ENCODE assay signal across 22 mouse cellular contexts in the genomic region with DNA sequence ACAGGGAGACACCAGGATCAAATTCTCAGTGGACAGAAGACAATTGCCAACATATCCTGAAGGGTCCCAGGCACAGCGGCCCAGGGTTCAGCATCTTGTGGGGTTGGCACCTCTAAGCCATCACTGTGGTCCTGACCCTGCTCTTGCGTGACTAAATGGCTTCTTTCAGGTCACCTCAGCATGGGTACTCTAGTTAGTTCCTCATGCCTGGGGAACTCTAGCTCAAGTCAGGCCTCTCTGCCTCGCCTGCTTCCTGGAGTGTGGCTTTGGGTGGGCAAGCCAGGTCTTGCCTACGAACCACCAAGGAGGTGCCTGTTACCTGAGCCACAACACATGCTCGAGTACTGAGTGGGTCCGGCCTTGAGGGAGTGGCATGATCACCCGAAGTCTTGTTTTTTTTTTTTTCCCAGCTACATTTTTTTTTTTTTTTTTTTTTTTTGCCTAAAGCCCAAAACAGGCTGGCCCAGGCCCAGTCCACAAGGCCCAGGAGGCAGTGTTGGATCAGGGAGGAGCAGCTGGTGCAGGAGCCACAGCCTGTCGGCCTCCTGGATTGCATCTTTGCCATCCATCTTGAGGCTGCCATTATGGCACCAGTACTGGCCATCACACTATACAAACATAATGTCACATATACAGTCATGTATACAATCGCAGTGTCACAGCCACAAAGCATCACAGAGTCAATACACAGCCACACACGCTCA. TPM values are rescaled to one million over a fixed set of nuclear protein-coding genes. Genes with fewer than 3 reads are reported as not detected.
A peak's percentile ranks its signal among the peaks of the same experiment; 100 is the strongest.
DNase-seq lines count a peak whose midpoint lies in the region; ATAC-seq and TF ChIP-seq lines count a peak whose summit lies in the region.
"Had no signal": no experiment of that assay in that cellular context is flagged by ENCODE, and none has a peak within 500 bp of the region (broad histone marks: within the 10 kb centered on the region; RNA-seq: fewer than 3 reads in every experiment).

No protein-coding gene starts in this region.

- H3K4me3 ChIP-seq in forebrain, embryonic 10.5 days = no peak overlapping the region
- H3K4me3 ChIP-seq in forebrain, embryonic 16.5 days (replicated peaks; ENCODE audit: low read length) = no peak overlapping the region
- H3K4me3 ChIP-seq in C2C12 (ENCODE audit: insufficient read depth, poor library complexity, severe bottlenecking) = no peak overlapping the region
- H3K4me3 ChIP-seq in embryonic facial prominence, embryonic 12.5 days = no peak overlapping the region
- H3K4me3 ChIP-seq in small intestine, adult 2 months (ENCODE audit: low read depth, low read length) = no peak overlapping the region
- no peak overlapping the region for H3K4me3 ChIP-seq in hindbrain, postnatal 0 days (ENCODE audit: low read length)
- H3K4me3 ChIP-seq in heart, adult 2 months = no peak overlapping the region
- H3K4me3 ChIP-seq: forebrain, embryonic 12.5 days; gastrocnemius, adult 2 months; heart, embryonic 12.5 days; liver, embryonic 12.5 days; midbrain, embryonic 13.5 days had no signal

- ATAC-seq in forebrain, embryonic 16.5 days = no peak
- peak; percentile 49; the same call in 1 of the 2 replicates for ATAC-seq in embryonic facial prominence, embryonic 12.5 days (ENCODE audit: insufficient number of reproducible peaks, insufficient read depth, low FRiP score, low TSS enrichment)
- ATAC-seq in hindbrain, postnatal 0 days = no peak
- ATAC-seq: intestine, embryonic 16.5 days; lung, postnatal 0 days; midbrain, embryonic 13.5 days had no signal

- intact Hi-C loops in heart, adult 2 months (cut with DNase I) = no loop called here

- H3K27me3 ChIP-seq in forebrain, embryonic 10.5 days (ENCODE audit: poor library complexity, severe bottlenecking) = peaks cover 57% of the 10 kb centered on the region
- peaks cover 3% of the 10 kb centered on the region for H3K27me3 ChIP-seq in forebrain, embryonic 16.5 days (replicated peaks; ENCODE audit: control insufficient read depth, insufficient read depth, low read length)
- H3K27me3 ChIP-seq in C2C12 (ENCODE audit: control insufficient read depth, insufficient read depth, insufficient read length) = no peaks in the 10 kb centered on the region
- H3K27me3 ChIP-seq in embryonic facial prominence, embryonic 12.5 days = no peaks in the 10 kb centered on the region; the same call in none of the 2 replicates
- H3K27me3 ChIP-seq in small intestine, adult 2 months (ENCODE audit: control insufficient read depth, insufficient read depth, low read length) = no peaks in the 10 kb centered on the region
- H3K27me3 ChIP-seq in hindbrain, postnatal 0 days (ENCODE audit: insufficient read depth, low read length) = no peaks in the 10 kb centered on the region
- H3K27me3 ChIP-seq in heart, adult 2 months (ENCODE audit: control insufficient read depth, insufficient read depth, low read length) = no peaks in the 10 kb centered on the region

- WGBS in forebrain, embryonic 10.5 days = 79% methylated on average over 10 of the region's 10 CpGs
- 85% methylated on average over 10 of the region's 10 CpGs for WGBS in forebrain, embryonic 16.5 days
- WGBS in embryonic facial prominence, embryonic 12.5 days = 71% methylated on average over 10 of the region's 10 CpGs
- 78% methylated on average over 10 of the region's 10 CpGs for WGBS in small intestine, adult 2 months
- WGBS in hindbrain, postnatal 0 days = 83% methylated on average over 10 of the region's 10 CpGs
- WGBS in heart, adult 2 months = 84% methylated on average over 10 of the region's 10 CpGs

- peak overlapping the region; percentile 10 for H3ac ChIP-seq in C2C12 (ENCODE audit: control insufficient read depth, insufficient read length, low read depth)

- no peaks in the 10 kb centered on the region for H3K79me3 ChIP-seq in C2C12 (ENCODE audit: low read depth)

- peaks cover 20% of the 10 kb centered on the region for H3K4me1 ChIP-seq in forebrain, embryonic 10.5 days
- no peaks in the 10 kb centered on the region for H3K4me1 ChIP-seq in forebrain, embryonic 16.5 days (replicated peaks; ENCODE audit: control insufficient read depth, insufficient read depth, low read length)
- H3K4me1 ChIP-seq in embryonic facial prominence, embryonic 12.5 days = no peaks in the 10 kb centered on the region
- no peaks in the 10 kb centered on the region; the same call in none of the 2 replicates for H3K4me1 ChIP-seq in small intestine, adult 2 months (ENCODE audit: control insufficient read depth, insufficient read depth, insufficient read length, low read length)
- no peaks in the 10 kb centered on the region for H3K4me1 ChIP-seq in hindbrain, postnatal 0 days (ENCODE audit: insufficient read depth, low read length)
- H3K4me1 ChIP-seq in heart, adult 2 months (ENCODE audit: control insufficient read depth, insufficient read depth, low read length) = no peaks in the 10 kb centered on the region
- H3K4me1 ChIP-seq: heart, embryonic 12.5 days; liver, embryonic 12.5 days; midbrain, embryonic 13.5 days had no signal

- no peak for TF ChIP-seq CTCF in C2C12 (IDR thresholded peaks at IDR 0.05; ENCODE audit: control insufficient read depth, insufficient read depth, insufficient read length)
- TF ChIP-seq CTCF in small intestine, adult 2 months (IDR thresholded peaks at IDR 0.05; ENCODE audit: extremely low read depth, insufficient read length, insufficient replicate concordance, low read depth, low read length) = no peak
- no peak for TF ChIP-seq CTCF in hindbrain, postnatal 0 days (IDR thresholded peaks at IDR 0.05; ENCODE audit: low read depth)
- TF ChIP-seq CTCF in heart, adult 2 months (IDR thresholded peaks at IDR 0.05) = no peak

- TF ChIP-seq EP300 in heart, adult 2 months (IDR thresholded peaks at IDR 0.05; ENCODE audit: insufficient read depth, low read depth, low read length) = no peak

- H3K79me2 ChIP-seq in C2C12 (ENCODE audit: control insufficient read depth, insufficient read depth) = no peaks in the 10 kb centered on the region
- no peaks in the 10 kb centered on the region for H3K79me2 ChIP-seq in heart, adult 2 months (replicated peaks; ENCODE audit: control insufficient read depth, insufficient read depth, low read length)

- TF ChIP-seq POLR2A in small intestine, adult 2 months (IDR thresholded peaks at IDR 0.05; ENCODE audit: low read depth, low read length) = no peak
- no peak for TF ChIP-seq POLR2A in heart, adult 2 months (IDR thresholded peaks at IDR 0.05; ENCODE audit: insufficient read depth, low read depth, low read length)

- H3K9ac ChIP-seq in forebrain, embryonic 16.5 days (replicated peaks; ENCODE audit: low read depth, low read length) = no peak overlapping the region
- no peak overlapping the region for H3K9ac ChIP-seq in embryonic facial prominence, embryonic 12.5 days
- H3K9ac ChIP-seq in hindbrain, postnatal 0 days (replicated peaks; ENCODE audit: low read length) = no peak overlapping the region
- H3K9ac ChIP-seq in heart, adult 2 months (ENCODE audit: low read depth, low read length) = no peak overlapping the region
- H3K9ac ChIP-seq: forebrain, embryonic 12.5 days; heart, embryonic 12.5 days; liver, embryonic 12.5 days; midbrain, embryonic 13.5 days had no signal

- no peaks in the 10 kb centered on the region for H3K36me3 ChIP-seq in forebrain, embryonic 10.5 days (replicated peaks)
- H3K36me3 ChIP-seq in forebrain, embryonic 16.5 days (ENCODE audit: control insufficient read depth, insufficient read depth) = no peaks in the 10 kb centered on the region
- H3K36me3 ChIP-seq in C2C12 (ENCODE audit: control insufficient read depth, insufficient read depth) = no peaks in the 10 kb centered on the region
- no peaks in the 10 kb centered on the region for H3K36me3 ChIP-seq in embryonic facial prominence, embryonic 12.5 days
- H3K36me3 ChIP-seq in small intestine, adult 2 months (ENCODE audit: control insufficient read depth, insufficient read depth, low read length) = no peaks in the 10 kb centered on the region
- no peaks in the 10 kb centered on the region for H3K36me3 ChIP-seq in hindbrain, postnatal 0 days (ENCODE audit: insufficient read depth, low read length)
- H3K36me3 ChIP-seq in heart, adult 2 months (ENCODE audit: control insufficient read depth, insufficient read depth, low read length) = no peaks in the 10 kb centered on the region
- H3K36me3 ChIP-seq: forebrain, embryonic 12.5 days; heart, embryonic 12.5 days; liver, embryonic 12.5 days; midbrain, embryonic 13.5 days had no signal

- no peaks in the 10 kb centered on the region for H3K9me3 ChIP-seq in forebrain, embryonic 10.5 days
- H3K9me3 ChIP-seq in forebrain, embryonic 16.5 days (ENCODE audit: control insufficient read depth, low read length) = no peaks in the 10 kb centered on the region
- no peaks in the 10 kb centered on the region for H3K9me3 ChIP-seq in embryonic facial prominence, embryonic 12.5 days
- H3K9me3 ChIP-seq in hindbrain, postnatal 0 days (ENCODE audit: low read length) = no peaks in the 10 kb centered on the region
- H3K9me3 ChIP-seq: forebrain, embryonic 12.5 days; liver, embryonic 12.5 days; midbrain, embryonic 13.5 days had no signal

- no peak for DNase-seq in forebrain, embryonic 10.5 days (ENCODE audit: extremely low spot score, low spot score)
- no peak for DNase-seq in hindbrain, postnatal 0 days (ENCODE audit: low spot score)
- DNase-seq in heart, adult 2 months = no peak
- no peak for DNase-seq in heart, adult 9 months (ENCODE audit: low spot score in 2 of 2)
- DNase-seq: cerebellum, adult 11-12 months; gastrocnemius, adult 2 months; kidney, postnatal 10 days; layer of hippocampus, adult 9-11 months; thymus, adult 2 months had no signal

- 0 out of 2 replicates have a peak overlapping the region, but pooled peaks have one; percentile 11 for H3K27ac ChIP-seq in forebrain, embryonic 10.5 days
- no peak overlapping the region for H3K27ac ChIP-seq in forebrain, embryonic 16.5 days (ENCODE audit: low read length)
- H3K27ac ChIP-seq in embryonic facial prominence, embryonic 12.5 days = no peak overlapping the region
- peak overlapping the region; percentile 9; the same call in 1 of the 2 replicates for H3K27ac ChIP-seq in small intestine, adult 2 months (ENCODE audit: insufficient read depth, low read depth, low read length)
- no peak overlapping the region for H3K27ac ChIP-seq in hindbrain, postnatal 0 days
- no peak overlapping the region for H3K27ac ChIP-seq in heart, adult 2 months
- H3K27ac ChIP-seq: forebrain, embryonic 12.5 days; gastrocnemius, adult 2 months; liver, embryonic 12.5 days; midbrain, embryonic 13.5 days had no signal

- H3K4me2 ChIP-seq in forebrain, embryonic 16.5 days (ENCODE audit: low read length) = no peak overlapping the region
- no peak overlapping the region for H3K4me2 ChIP-seq in embryonic facial prominence, embryonic 12.5 days (replicated peaks)
- H3K4me2 ChIP-seq in hindbrain, postnatal 0 days (ENCODE audit: low read depth, low read length) = no peak overlapping the region
- H3K4me2 ChIP-seq: forebrain, embryonic 12.5 days; heart, embryonic 12.5 days; liver, embryonic 12.5 days; midbrain, embryonic 13.5 days had no signal

RNA-seq across cellular contexts. Expression of a gene that starts 8.2 kb away (rescaled TPM):
- polyA plus RNA-seq in forebrain, embryonic 10.5 days (2016; fragmentation: Nextera tagmentation; extraction: Ambion mirVana) = 0.67 and 0.91 TPM in 2 replicates
- 0.62 and 0.87 TPM in 2 replicates for polyA plus RNA-seq in forebrain, embryonic 16.5 days (2015; fragmentation: Nextera tagmentation; extraction: Ambion mirVana)
- polyA plus RNA-seq in C2C12 (2012; fragmentation: generic; extraction: Trizol) = 0.08 TPM
- 0.14 and 0.92 TPM in 2 replicates for polyA plus RNA-seq in embryonic facial prominence, embryonic 12.5 days (2016; fragmentation: Nextera tagmentation; extraction: Ambion mirVana)
- polyA plus RNA-seq in small intestine, adult 2 months (2012; rRNA removed) = 0.06 and 0.16 TPM in 2 replicates
- total RNA-seq in hindbrain, postnatal 0 days (2014; rRNA removed) = 2.9 TPM in 1 of 2 replicates, not detected in the other
- 1.3 and 1.8 TPM in 2 replicates for polyA plus RNA-seq in hindbrain, postnatal 0 days (2015; fragmentation: Nextera tagmentation; extraction: Ambion mirVana)
- total RNA-seq in heart, adult 2 months (2021) = not detected
- polyA plus RNA-seq in heart, adult 2 months (2012; rRNA removed) = 0.25 TPM in 1 of 2 replicates, not detected in the other
- total RNA-seq: gastrocnemius, adult 2 months had no signal
- polyA plus RNA-seq: intestine, embryonic 16.5 days; liver, embryonic 12.5 days; neural tube, embryonic 11.5 days had no signal

RNA-seq across cellular contexts. Expression of a gene that starts 22.0 kb away (rescaled TPM):
- 1.6 and 2.4 TPM in 2 replicates for polyA plus RNA-seq in forebrain, embryonic 10.5 days (2016; fragmentation: Nextera tagmentation; extraction: Ambion mirVana)
- 3.3 and 4.7 TPM in 2 replicates for polyA plus RNA-seq in forebrain, embryonic 16.5 days (2015; fragmentation: Nextera tagmentation; extraction: Ambion mirVana)
- 3.7 TPM for polyA plus RNA-seq in C2C12 (2012; fragmentation: generic; extraction: Trizol)
- polyA plus RNA-seq in embryonic facial prominence, embryonic 12.5 days (2016; fragmentation: Nextera tagmentation; extraction: Ambion mirVana) = 2.3 and 2.8 TPM in 2 replicates
- 4.9 and 7.3 TPM in 2 replicates for polyA plus RNA-seq in small intestine, adult 2 months (2012; rRNA removed)
- total RNA-seq in hindbrain, postnatal 0 days (2014; rRNA removed) = 1.7 and 2.2 TPM in 2 replicates
- polyA plus RNA-seq in hindbrain, postnatal 0 days (2015; fragmentation: Nextera tagmentation; extraction: Ambion mirVana) = 0.48 and 0.57 TPM in 2 replicates
- under 1 TPM; 0.26 to 0.73 TPM for total RNA-seq in heart, adult 2 months (2021)
- 2.3 and 9.1 TPM in 2 replicates for polyA plus RNA-seq in heart, adult 2 months (2012; rRNA removed)

RNA-seq across cellular contexts. Expression of a gene that starts 26.8 kb away (rescaled TPM):
- polyA plus RNA-seq in forebrain, embryonic 10.5 days (2016; fragmentation: Nextera tagmentation; extraction: Ambion mirVana) = 0.25 TPM in 1 of 2 replicates, not detected in the other
- not detected in 2 replicates for polyA plus RNA-seq in forebrain, embryonic 16.5 days (2015; fragmentation: Nextera tagmentation; extraction: Ambion mirVana)
- not detected for polyA plus RNA-seq in C2C12 (2012; fragmentation: generic; extraction: Trizol)
- polyA plus RNA-seq in embryonic facial prominence, embryonic 12.5 days (2016; fragmentation: Nextera tagmentation; extraction: Ambion mirVana) = 0.22 TPM in 1 of 2 replicates, not detected in the other
- polyA plus RNA-seq in small intestine, adult 2 months (2012; rRNA removed) = 0.20 and 0.67 TPM in 2 replicates
- total RNA-seq in hindbrain, postnatal 0 days (2014; rRNA removed) = not detected in 2 replicates
- polyA plus RNA-seq in hindbrain, postnatal 0 days (2015; fragmentation: Nextera tagmentation; extraction: Ambion mirVana) = not detected in 2 replicates
- total RNA-seq in heart, adult 2 months (2021) = not detected
- polyA plus RNA-seq in heart, adult 2 months (2012; rRNA removed) = not detected in 2 replicates
- total RNA-seq: gastrocnemius, adult 2 months; hematopoietic stem cell, adult 5-6 weeks; left cerebral cortex, postnatal 25 days had no signal
- polyA plus RNA-seq: forebrain, embryonic 12.5 days; heart, embryonic 12.5 days; intestine, embryonic 16.5 days; liver, embryonic 12.5 days; lung, postnatal 0 days; midbrain, embryonic 13.5 days; neural tube, embryonic 11.5 days had no signal

Comparison
In these comparisons a context has a peak if more than half of its experiments do, and no peak if none do; other contexts are left out.
1. H3K27ac ChIP-seq: peak in forebrain, embryonic 10.5 days (single experiment) and small intestine, adult 2 months (single experiment); none in forebrain, embryonic 16.5 days (single experiment), embryonic facial prominence, embryonic 12.5 days (single experiment), hindbrain, postnatal 0 days (single experiment) and heart, adult 2 months (single experiment).